Mouse (Mus musculus) lung, postnatal 0 days (tissue): ENCODE measurements at regions not wholly inside any gene's neighbourhood (a gene's known extent, or its start where the extent isn't known, plus 50 kb on each side); places are given as distances from the start of the nearest gene placed in this dataset.
A peak's percentile ranks its signal among the peaks of the same experiment; 100 is the strongest.

Experiments
- ATAC-seq: fragments of 200-750 bp; cut with Nextera tagmentation; 2 replicates; pipeline ENCODE4 v1.8.0; 2017; ENCODE audit warnings: moderate library complexity
- DNase-seq: peaks from one replicate; pipeline ENCODE4 v3.0.0-alpha.2; 2016; ENCODE audit warnings: low spot score
- H3K27ac ChIP-seq: fragments of 300-500 bp; sonication (generic); 2 replicates; pipeline ENCODE4 v1.5.1; 2014; ENCODE audit warnings: antibody characterized with exemption, mild to moderate bottlenecking, low read length, mixed read lengths
- H3K27me3 ChIP-seq: fragments of 300-500 bp; sonication (generic); replicated peaks from 2 replicates; pipeline ENCODE4 v1.6.1; 2014; ENCODE audit warnings: low read length, mixed read lengths; ENCODE audit not compliant: insufficient read depth
- H3K36me3 ChIP-seq: fragments of 300-500 bp; sonication (generic); 2 replicates; pipeline ENCODE4 v1.6.1; 2014; ENCODE audit warnings: low read length, mixed read lengths; ENCODE audit not compliant: insufficient read depth
- H3K4me1 ChIP-seq: fragments of 300-500 bp; sonication (generic); 2 replicates; pipeline ENCODE4 v1.6.1; 2014; ENCODE audit warnings: antibody characterized with exemption, low read depth, low read length, mixed read lengths; ENCODE audit not compliant: insufficient read depth
- H3K4me2 ChIP-seq: fragments of 300-500 bp; sonication (generic); replicated peaks from 2 replicates; pipeline ENCODE4 v1.6.1; 2014; ENCODE audit warnings: low read depth, mild to moderate bottlenecking, low read length, moderate library complexity, mixed read lengths
- H3K4me3 ChIP-seq: fragments of 300-500 bp; sonication (generic); 2 replicates; pipeline ENCODE4 v1.5.1; 2014; ENCODE audit warnings: low read depth, low read length
- H3K9ac ChIP-seq: fragments of 300-500 bp; sonication (generic); replicated peaks from 2 replicates; pipeline ENCODE4 v1.6.1; 2014; ENCODE audit warnings: low read depth, mild to moderate bottlenecking
- H3K9me3 ChIP-seq: fragments of 300-500 bp; sonication (generic); 2 replicates; pipeline ENCODE4 v1.6.1; 2016; ENCODE audit warnings: low read length, mixed read lengths
- CTCF ChIP-seq: IDR thresholded peaks from 2 replicates; pipeline ENCODE4 v1.5.1; 2016; ENCODE audit warnings: antibody characterized with exemption, mild to moderate bottlenecking
- EP300 ChIP-seq: IDR thresholded peaks from 2 replicates; pipeline ENCODE4 v1.6.1; 2016; ENCODE audit warnings: antibody characterized with exemption, mild to moderate bottlenecking, control low read depth
- WGBS: fragments of 180-500 bp; shearing (Covaris S2); extraction: QIAGEN DNeasy Blood & Tissue Kit; methylation state at CpG from one replicate; pipeline ENCODE4 v1.1.7; 2014; 5-methylcytosine and 5-hydroxymethylcytosine counted together

DNA sequence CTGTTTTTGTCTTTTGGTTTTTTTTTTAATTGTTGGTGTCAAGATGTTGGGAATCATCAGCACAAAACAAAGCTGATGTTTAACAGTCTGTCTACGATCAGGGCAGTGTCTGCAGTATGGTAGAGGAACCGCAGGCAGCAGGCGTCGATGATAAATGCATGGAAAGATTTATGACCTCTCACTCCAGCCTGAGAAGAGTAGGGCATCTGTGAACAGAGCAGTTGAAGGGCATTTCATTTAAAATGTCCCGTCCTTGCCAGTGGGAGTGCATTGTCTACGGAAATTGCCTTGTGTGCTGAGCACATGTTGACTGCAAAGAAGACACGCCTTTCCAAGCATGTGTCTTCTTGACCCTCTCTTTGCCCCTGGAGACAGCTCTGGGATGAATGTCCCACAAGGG is 158.7 kb downstream of the Glrx3 start:
- no peaks in the 10 kb centered on the region for H3K9me3 ChIP-seq
- ATAC-seq: no peak
- no peak overlapping the region for H3K4me2 ChIP-seq
- H3K27ac ChIP-seq: no peak overlapping the region
- no peak overlapping the region for H3K4me3 ChIP-seq
- no peaks in the 10 kb centered on the region for H3K27me3 ChIP-seq
- 49% methylated on average over 7 of the region's 7 CpGs for WGBS
- TF ChIP-seq EP300: no peak
- no peak for TF ChIP-seq CTCF
- no peaks in the 10 kb centered on the region for H3K4me1 ChIP-seq
- H3K9ac ChIP-seq: no peak overlapping the region
- no peaks in the 10 kb centered on the region for H3K36me3 ChIP-seq
- no peak for DNase-seq

DNA sequence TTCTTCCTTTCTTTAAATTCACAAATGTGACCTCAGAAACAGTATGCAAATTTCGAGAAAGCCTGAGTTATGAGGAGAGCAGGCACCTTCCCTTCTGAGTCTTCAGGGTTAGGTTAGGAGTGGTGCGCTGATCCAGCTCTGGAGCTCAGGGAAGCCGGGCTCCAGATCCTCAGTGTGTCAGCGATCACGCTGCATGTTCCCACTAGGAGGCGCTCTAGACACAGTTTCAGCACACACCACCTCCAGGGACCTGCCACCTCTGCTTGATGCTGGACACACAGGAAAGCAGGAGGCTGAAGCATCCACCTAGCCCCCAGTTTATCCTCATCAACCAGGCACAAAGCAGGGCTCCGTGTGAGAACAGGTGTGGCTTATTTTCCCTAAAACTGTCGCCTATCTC is 165.6 kb downstream of the Glrx3 start:
- H3K9me3 ChIP-seq: no peaks in the 10 kb centered on the region
- TF ChIP-seq EP300 (no peak), CTCF (peak; percentile 87)
- no peak overlapping the region for H3K4me2 ChIP-seq
- H3K4me3 ChIP-seq: no peak overlapping the region
- H3K27me3 ChIP-seq: no peaks in the 10 kb centered on the region
- ATAC-seq (0 out of 2 replicates have a peak, but pooled peaks have one; percentile 32), DNase-seq (peak; percentile 66)
- WGBS: 2% methylated on average over 8 of the region's 8 CpGs
- H3K27ac ChIP-seq: no peak overlapping the region
- no peaks in the 10 kb centered on the region for H3K36me3 ChIP-seq
- no peaks in the 10 kb centered on the region for H3K4me1 ChIP-seq
- no peak overlapping the region for H3K9ac ChIP-seq

DNA sequence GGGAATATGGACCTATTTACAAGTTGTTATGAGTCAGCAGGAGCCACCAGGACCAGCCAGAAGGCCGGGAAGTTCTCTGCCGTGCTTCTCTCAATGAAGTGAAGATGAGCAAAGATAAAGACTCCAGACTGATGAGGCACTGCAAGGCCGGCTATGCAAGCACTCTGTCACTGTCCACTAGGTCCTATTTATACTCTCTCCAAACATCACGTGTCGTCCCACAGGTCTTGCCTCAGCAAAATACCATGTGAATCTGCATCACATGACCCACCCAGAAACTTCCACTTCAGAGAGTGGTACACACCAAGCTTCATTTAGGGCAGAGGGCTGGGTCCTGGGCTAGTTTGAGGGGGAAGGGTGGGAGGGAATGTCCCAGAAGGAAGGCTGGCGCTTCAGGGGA is 172.3 kb downstream of the Glrx3 start:
- ATAC-seq: no peak; the same call in 1 of the 2 replicates
- TF ChIP-seq CTCF (no peak), EP300 (no peak)
- Histone ChIP-seq H3K9me3 (no peaks in the 10 kb centered on the region), H3K4me2 (no peak overlapping the region), H3K4me3 (no peak overlapping the region), H3K27ac (no peak overlapping the region), H3K36me3 (no peaks in the 10 kb centered on the region), H3K27me3 (no peaks in the 10 kb centered on the region), H3K9ac (no peak overlapping the region), H3K4me1 (no peaks in the 10 kb centered on the region)
- no peak for DNase-seq
- WGBS: 33% methylated on average over 6 of the region's 6 CpGs

DNA sequence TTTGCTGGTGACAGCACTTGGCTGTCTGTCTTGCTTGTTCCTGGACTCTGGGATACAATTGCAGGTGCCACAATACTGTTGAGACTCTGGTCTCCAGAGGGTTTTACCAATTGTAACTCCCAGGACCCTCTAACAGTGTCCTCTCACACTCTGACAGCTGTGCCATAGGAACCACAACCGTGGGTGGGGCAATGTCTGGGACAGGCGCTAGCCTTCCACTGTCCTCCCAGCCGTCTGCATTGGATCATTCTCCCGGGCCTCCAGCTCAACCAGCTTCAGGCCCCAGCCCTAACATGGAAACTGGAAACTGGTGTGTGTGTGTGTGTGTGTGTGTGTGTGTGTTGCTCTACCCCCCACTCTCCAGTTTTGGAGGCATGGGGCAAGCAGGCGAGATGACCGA is 173.9 kb downstream of the Glrx3 start:
- TF ChIP-seq EP300 (no peak), CTCF (no peak)
- H3K9ac ChIP-seq: no peak overlapping the region
- no peak for DNase-seq

DNA sequence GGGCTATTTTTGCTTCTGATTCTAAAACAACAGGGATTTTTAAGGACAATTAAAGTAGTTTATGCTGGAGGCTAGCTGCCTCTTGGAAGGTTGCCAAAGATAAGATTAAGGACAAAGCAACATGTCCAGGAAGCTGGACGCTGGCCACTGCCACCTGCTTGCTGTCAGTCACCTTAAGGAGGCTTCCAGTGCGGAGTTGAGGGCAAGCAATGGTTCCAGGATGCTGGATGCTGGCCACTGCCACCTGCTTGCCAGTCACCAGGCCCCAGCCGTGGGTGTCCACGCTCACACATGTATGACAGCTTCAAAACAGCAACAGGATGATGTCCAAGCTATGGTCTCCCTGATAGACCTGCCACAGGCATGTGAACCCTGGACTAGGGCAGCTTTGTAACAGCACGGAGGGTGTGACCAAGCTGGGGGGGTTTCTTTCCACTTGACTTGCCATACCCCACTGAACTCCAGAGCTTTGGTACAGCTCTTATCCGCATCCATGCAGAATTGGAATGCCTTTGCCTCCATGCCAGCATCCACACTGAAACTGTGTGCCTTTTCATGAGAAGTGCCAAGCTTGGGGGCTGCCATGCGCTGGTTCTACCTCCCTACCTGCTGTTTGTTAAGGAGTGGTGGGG is 174.6 kb downstream of the Glrx3 start:
- DNase-seq (no peak), ATAC-seq (no peak)
- Histone ChIP-seq H3K9ac (no peak overlapping the region), H3K4me1 (no peaks in the 10 kb centered on the region), H3K27me3 (no peaks in the 10 kb centered on the region), H3K36me3 (no peaks in the 10 kb centered on the region), H3K4me3 (no peak overlapping the region), H3K4me2 (no peak overlapping the region), H3K9me3 (no peaks in the 10 kb centered on the region), H3K27ac (no peak overlapping the region)
- 56% methylated on average over 7 of the region's 7 CpGs for WGBS
- TF ChIP-seq CTCF (no peak), EP300 (no peak)

More for the DNA sequence above, 173.9 kb downstream of the Glrx3 start:
- H3K4me2 ChIP-seq: no peak overlapping the region
- H3K4me3 ChIP-seq: no peak overlapping the region
- no peaks in the 10 kb centered on the region for H3K9me3 ChIP-seq
- H3K27me3 ChIP-seq: no peaks in the 10 kb centered on the region
- ATAC-seq: no peak
- H3K27ac ChIP-seq: no peak overlapping the region
- no peaks in the 10 kb centered on the region for H3K4me1 ChIP-seq
- H3K36me3 ChIP-seq: no peaks in the 10 kb centered on the region
- 61% methylated on average over 6 of the region's 6 CpGs for WGBS

DNA sequence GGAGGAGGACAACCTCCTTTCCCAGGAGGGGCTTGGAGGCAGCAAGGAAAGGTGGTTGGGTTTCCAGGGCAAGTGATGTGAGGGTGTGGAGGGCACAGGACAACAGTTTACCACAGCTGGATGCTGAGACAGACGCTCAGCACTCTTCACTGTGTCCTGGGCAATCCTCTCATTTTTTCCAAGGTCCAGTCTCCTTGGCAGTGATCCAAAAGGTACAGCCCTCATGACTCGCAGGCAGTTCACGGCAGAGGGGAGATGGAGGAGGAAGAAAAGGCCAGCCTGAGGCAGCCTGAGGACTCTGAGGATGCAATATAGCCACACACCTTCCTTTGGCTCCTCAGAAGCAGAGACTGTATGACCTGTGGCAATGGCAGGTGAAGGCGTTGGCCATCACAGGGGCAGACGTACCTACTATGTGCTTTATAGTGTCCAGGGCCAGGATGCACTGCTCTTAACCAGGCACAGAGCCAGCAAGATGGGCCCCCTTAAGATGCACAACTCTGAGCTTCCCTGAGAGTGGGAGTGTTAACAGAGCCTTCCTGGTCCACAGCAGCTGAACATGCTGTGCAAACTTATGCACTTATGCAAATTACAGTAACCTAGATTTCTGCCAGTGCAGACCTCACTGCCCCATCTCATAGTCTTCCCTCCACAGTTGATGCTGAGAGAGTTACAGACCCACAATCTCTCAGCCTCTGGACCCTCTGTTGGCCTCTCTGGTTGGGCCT is 181.2 kb downstream of the Glrx3 start:
- Histone ChIP-seq H3K4me3 (no peak overlapping the region), H3K4me2 (no peak overlapping the region), H3K9ac (no peak overlapping the region), H3K36me3 (no peaks in the 10 kb centered on the region), H3K27ac (no peak overlapping the region), H3K4me1 (no peaks in the 10 kb centered on the region), H3K9me3 (no peaks in the 10 kb centered on the region), H3K27me3 (no peaks in the 10 kb centered on the region)
- DNase-seq: no peak
- no peak for ATAC-seq
- WGBS: 50% methylated on average over 5 of the region's 5 CpGs
- TF ChIP-seq CTCF: no peak
